Mouse (Mus musculus): ENCODE data around the gene Map3k20. TPM values are rescaled to one million over a fixed set of nuclear protein-coding genes. Genes with fewer than 3 reads are reported as not detected.
A peak's percentile ranks its signal among the peaks of the same experiment; 100 is the strongest.

The Map3k20 gene
- polyA plus RNA-seq (2015; fragmentation: Nextera tagmentation; extraction: Ambion mirVana) = 4.0 and 4.8 TPM in 2 replicates

DNA sequence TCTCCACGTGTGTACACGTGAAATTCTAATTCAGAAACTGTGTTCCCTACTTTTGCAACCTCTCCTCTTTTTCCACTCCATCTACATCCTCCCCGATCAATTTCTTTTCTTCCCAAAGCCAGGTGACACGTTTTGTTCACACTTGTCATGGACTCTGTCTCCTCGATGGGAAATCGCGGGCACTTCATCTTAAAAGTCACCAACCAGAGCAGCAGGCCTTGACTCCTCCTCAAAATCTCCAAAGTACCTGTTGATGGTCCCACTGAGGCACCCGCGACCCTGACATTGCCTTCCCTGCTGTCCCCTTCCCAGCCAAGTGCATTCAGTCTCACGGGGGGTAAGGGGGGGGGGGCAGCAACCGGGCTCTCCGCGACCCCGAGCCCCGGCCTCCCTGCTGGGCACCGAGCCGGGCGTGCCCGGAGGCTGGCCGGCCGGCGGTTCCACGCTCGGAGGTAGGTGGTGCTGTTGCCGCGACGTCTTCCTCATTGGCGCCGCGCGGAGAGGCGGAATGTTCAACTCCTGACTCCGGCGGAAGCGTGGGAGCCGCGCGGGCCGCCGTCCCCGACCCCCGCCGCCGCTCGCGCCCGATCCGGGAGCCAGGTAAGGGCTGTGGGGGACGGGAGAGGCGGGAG is at the start of gene Map3k20:
TSS of gene Map3k20 (plus strand) at position 382 of the 632 bp plus-strand sequence.
- Histone ChIP-seq H3K4me1 (ENCODE audit: insufficient read depth) (peaks cover 15% of the 10 kb centered on the region), H3K4me2 (ENCODE audit: low read depth, low read length) (peak within 1 kb of the TSS; percentile 76), H3K27ac (ENCODE audit: low read depth) (peak within 1 kb of the TSS; percentile 73), H3K9ac (replicated peaks) (peak within 1 kb of the TSS; percentile 88), H3K36me3 (replicated peaks; ENCODE audit: insufficient read depth, low read length) (no peaks in the 10 kb centered on the region), H3K4me3 (ENCODE audit: low read depth, low read length) (peak within 1 kb of the TSS; percentile 77), H3K27me3 (ENCODE audit: insufficient read depth, low read length) (no peaks in the 10 kb centered on the region), H3K9me3 (ENCODE audit: low read length) (no peaks in the 10 kb centered on the region)
- DNase-seq (peak; percentile 86), ATAC-seq (peak; percentile 82)
- WGBS (ENCODE audit: insufficient replicate concordance) = 6% methylated on average over 47 of the region's 50 CpGs
- no peak for TF ChIP-seq EP300 (IDR thresholded peaks at IDR 0.05; ENCODE audit: low read depth)
- TF ChIP-seq CTCF (IDR thresholded peaks at IDR 0.05; ENCODE audit: low read depth) = peak; percentile 70

DNA sequence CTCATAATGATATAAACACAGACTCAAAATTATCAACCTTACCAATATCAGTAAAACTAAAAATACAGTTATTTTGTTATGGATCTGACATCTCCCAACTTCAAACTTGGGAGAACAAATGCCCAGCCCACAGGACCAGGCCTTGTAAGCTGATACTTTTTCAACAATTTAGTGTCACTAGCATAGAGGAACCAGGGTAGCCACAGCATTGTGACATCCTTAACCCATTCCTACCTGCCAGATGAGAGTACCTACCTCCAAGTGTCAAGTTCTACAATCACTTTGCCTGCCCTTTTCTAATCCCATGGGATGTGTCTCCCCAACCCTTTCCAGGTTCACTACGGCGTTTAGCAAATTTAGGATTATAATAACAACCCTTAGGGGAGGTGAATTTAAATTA is 47.0 kb upstream of the Map3k20 start:
- no peak for ATAC-seq
- no peak overlapping the region for H3K4me3 ChIP-seq (ENCODE audit: low read depth, low read length)
- H3K9ac ChIP-seq (replicated peaks) = no peak overlapping the region
- no peak for TF ChIP-seq EP300 (IDR thresholded peaks at IDR 0.05; ENCODE audit: low read depth)
- TF ChIP-seq CTCF (IDR thresholded peaks at IDR 0.05; ENCODE audit: low read depth) = no peak
- H3K9me3 ChIP-seq (ENCODE audit: low read length) = no peaks in the 10 kb centered on the region
- WGBS (ENCODE audit: insufficient replicate concordance) = 61% methylated on average over 2 of the region's 2 CpGs
- DNase-seq = no peak
- no peak overlapping the region for H3K27ac ChIP-seq (ENCODE audit: low read depth)
- H3K36me3 ChIP-seq (replicated peaks; ENCODE audit: insufficient read depth, low read length) = peaks cover 14% of the 10 kb centered on the region
- no peaks in the 10 kb centered on the region for H3K4me1 ChIP-seq (ENCODE audit: insufficient read depth)
- H3K27me3 ChIP-seq (ENCODE audit: insufficient read depth, low read length) = no peaks in the 10 kb centered on the region
- H3K4me2 ChIP-seq (ENCODE audit: low read depth, low read length) = no peak overlapping the region

DNA sequence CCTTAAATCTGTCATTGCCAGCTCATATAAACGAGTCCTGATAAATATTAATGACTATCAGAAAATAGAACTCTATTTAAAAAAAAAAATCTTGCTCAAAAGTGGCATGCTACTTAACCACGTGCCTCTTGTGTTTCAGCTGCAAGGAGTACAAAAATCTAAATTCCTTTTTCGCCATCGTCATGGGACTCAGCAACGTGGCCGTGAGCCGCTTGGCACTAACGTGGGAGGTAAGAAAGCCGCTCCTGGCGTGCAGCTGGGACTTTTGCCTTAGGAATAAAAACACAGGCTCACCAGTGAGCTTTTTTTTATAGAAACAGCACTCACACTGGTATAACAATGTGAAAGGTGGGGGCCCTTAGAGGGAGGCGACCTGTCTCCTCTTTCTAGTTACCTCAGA is 46.5 kb upstream of the Map3k20 start:
- Histone ChIP-seq H3K27ac (ENCODE audit: low read depth) (no peak overlapping the region), H3K36me3 (replicated peaks; ENCODE audit: insufficient read depth, low read length) (peaks cover 13% of the 10 kb centered on the region), H3K4me3 (ENCODE audit: low read depth, low read length) (no peak overlapping the region), H3K9ac (replicated peaks) (no peak overlapping the region), H3K9me3 (ENCODE audit: low read length) (no peaks in the 10 kb centered on the region), H3K4me2 (ENCODE audit: low read depth, low read length) (no peak overlapping the region), H3K4me1 (ENCODE audit: insufficient read depth) (no peaks in the 10 kb centered on the region), H3K27me3 (ENCODE audit: insufficient read depth, low read length) (no peaks in the 10 kb centered on the region)
- TF ChIP-seq CTCF (IDR thresholded peaks at IDR 0.05; ENCODE audit: low read depth) (no peak), EP300 (IDR thresholded peaks at IDR 0.05; ENCODE audit: low read depth) (no peak)
- WGBS (ENCODE audit: insufficient replicate concordance) = 75% methylated on average over 11 of the region's 11 CpGs
- DNase-seq = no peak
- no peak for ATAC-seq

DNA sequence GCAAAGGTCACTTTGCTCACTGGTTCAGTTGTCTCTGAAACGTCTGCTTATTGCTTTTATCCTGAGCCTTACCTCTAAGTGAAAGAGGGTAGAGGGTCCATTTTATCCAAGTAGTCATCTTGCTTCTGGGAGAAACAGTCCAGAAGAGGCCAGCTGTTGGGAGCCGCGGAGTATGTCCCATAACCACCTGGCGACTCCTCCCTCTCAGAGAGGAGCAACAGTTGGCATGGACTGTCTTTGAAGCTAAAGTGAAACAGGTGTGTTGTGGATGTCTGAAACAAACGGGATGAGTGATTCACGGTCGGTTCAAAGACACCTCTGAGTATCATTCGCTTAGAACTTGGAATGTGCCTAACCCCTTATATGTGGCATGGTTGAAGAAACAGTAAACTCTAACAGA is 46.0 kb upstream of the Map3k20 start:
- H3K9ac ChIP-seq (replicated peaks) = no peak overlapping the region
- H3K27me3 ChIP-seq (ENCODE audit: insufficient read depth, low read length) = no peaks in the 10 kb centered on the region
- H3K4me3 ChIP-seq (ENCODE audit: low read depth, low read length) = no peak overlapping the region
- ATAC-seq (no peak), DNase-seq (no peak)
- H3K4me2 ChIP-seq (ENCODE audit: low read depth, low read length) = no peak overlapping the region
- H3K27ac ChIP-seq (ENCODE audit: low read depth) = no peak overlapping the region
- 77% methylated on average over 8 of the region's 8 CpGs for WGBS (ENCODE audit: insufficient replicate concordance)
- H3K9me3 ChIP-seq (ENCODE audit: low read length) = no peaks in the 10 kb centered on the region
- TF ChIP-seq EP300 (IDR thresholded peaks at IDR 0.05; ENCODE audit: low read depth) (no peak), CTCF (IDR thresholded peaks at IDR 0.05; ENCODE audit: low read depth) (no peak)
- H3K4me1 ChIP-seq (ENCODE audit: insufficient read depth) = no peaks in the 10 kb centered on the region
- H3K36me3 ChIP-seq (replicated peaks; ENCODE audit: insufficient read depth, low read length) = peaks cover 11% of the 10 kb centered on the region

DNA sequence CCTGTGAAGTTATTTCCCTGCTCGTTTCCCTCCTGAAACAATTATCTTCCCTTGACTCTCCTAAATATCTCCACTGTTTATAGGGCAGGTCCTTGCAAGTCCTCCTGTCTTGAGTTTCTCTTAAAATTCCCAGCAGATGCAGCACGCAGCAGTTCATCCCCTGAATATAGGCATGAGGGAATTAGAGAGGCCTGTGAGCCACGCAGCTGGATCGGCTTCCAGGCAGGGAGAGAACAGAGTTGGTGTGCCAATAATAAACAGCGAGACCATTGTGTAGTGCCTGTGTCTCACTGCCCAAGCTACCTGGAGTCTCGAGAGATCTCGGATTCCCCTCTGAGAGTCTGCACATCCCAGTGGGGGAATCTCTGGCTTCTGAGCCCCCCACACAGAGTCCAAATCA is 45.4 kb upstream of the Map3k20 start:
- H3K4me3 ChIP-seq (ENCODE audit: low read depth, low read length) = no peak overlapping the region
- H3K9me3 ChIP-seq (ENCODE audit: low read length) = no peaks in the 10 kb centered on the region
- H3K4me1 ChIP-seq (ENCODE audit: insufficient read depth) = no peaks in the 10 kb centered on the region
- ATAC-seq = no peak
- no peak overlapping the region for H3K27ac ChIP-seq (ENCODE audit: low read depth)
- DNase-seq = no peak
- no peak overlapping the region for H3K9ac ChIP-seq (replicated peaks)
- 81% methylated on average over 7 of the region's 7 CpGs for WGBS (ENCODE audit: insufficient replicate concordance)
- TF ChIP-seq CTCF (IDR thresholded peaks at IDR 0.05; ENCODE audit: low read depth) (no peak), EP300 (IDR thresholded peaks at IDR 0.05; ENCODE audit: low read depth) (no peak)
- H3K36me3 ChIP-seq (replicated peaks; ENCODE audit: insufficient read depth, low read length) = peaks cover 11% of the 10 kb centered on the region
- H3K4me2 ChIP-seq (ENCODE audit: low read depth, low read length) = no peak overlapping the region
- no peaks in the 10 kb centered on the region for H3K27me3 ChIP-seq (ENCODE audit: insufficient read depth, low read length)

DNA sequence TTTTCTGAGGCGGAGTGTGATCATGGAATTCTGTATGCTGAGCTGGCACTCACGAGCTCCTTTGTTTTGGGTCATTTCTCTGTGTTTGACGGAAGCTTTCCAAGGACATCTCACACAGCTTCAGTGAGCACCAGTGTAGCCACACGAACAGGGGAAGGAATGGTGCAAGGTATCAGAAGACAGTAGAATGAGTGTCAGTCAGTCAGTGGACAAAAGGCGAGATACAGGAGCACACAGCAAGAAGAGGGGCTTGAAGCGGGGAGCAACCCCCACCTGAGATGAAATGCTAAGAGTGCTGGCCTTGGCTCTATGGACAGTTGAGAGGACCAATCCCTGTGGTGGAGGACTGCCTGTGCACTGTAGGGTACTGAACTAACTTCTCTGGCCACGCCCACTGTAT is 44.7 kb upstream of the Map3k20 start:
- peaks cover 11% of the 10 kb centered on the region for H3K36me3 ChIP-seq (replicated peaks; ENCODE audit: insufficient read depth, low read length)

More for the DNA sequence above, 44.7 kb upstream of the Map3k20 start:
- H3K4me3 ChIP-seq (ENCODE audit: low read depth, low read length) = no peak overlapping the region
- H3K9ac ChIP-seq (replicated peaks) = no peak overlapping the region
- no peak for TF ChIP-seq CTCF (IDR thresholded peaks at IDR 0.05; ENCODE audit: low read depth)
- TF ChIP-seq EP300 (IDR thresholded peaks at IDR 0.05; ENCODE audit: low read depth) = no peak
- 79% methylated on average over 7 of the region's 7 CpGs for WGBS (ENCODE audit: insufficient replicate concordance)
- H3K4me1 ChIP-seq (ENCODE audit: insufficient read depth) = no peaks in the 10 kb centered on the region
- H3K27ac ChIP-seq (ENCODE audit: low read depth) = no peak overlapping the region
- H3K27me3 ChIP-seq (ENCODE audit: insufficient read depth, low read length) = no peaks in the 10 kb centered on the region
- ATAC-seq (peak; percentile 28; the same call in 1 of the 2 replicates), DNase-seq (no peak)
- no peaks in the 10 kb centered on the region for H3K9me3 ChIP-seq (ENCODE audit: low read length)
- no peak overlapping the region for H3K4me2 ChIP-seq (ENCODE audit: low read depth, low read length)

All from liver, postnatal 0 days (tissue).